Comparison of ENCODE assay signal across 8 mouse cellular contexts in genomic region chr4:136069954-136070353, GRCm38 (mm10). TPM values are rescaled to one million over a fixed set of nuclear protein-coding genes. Genes with fewer than 3 reads are reported as not detected.
DNase-seq lines count a peak whose midpoint lies in the region; ATAC-seq and TF ChIP-seq lines count a peak whose summit lies in the region.

No protein-coding gene starts in this region.

- H3K79me2 ChIP-seq in myocyte (ENCODE audit: control insufficient read depth, insufficient read depth): no peaks in the 10 kb centered on the region

- H3K27me3 ChIP-seq in embryonic facial prominence, embryonic 13.5 days: no peaks in the 10 kb centered on the region
- H3K27me3 ChIP-seq in kidney, adult 2 months (replicated peaks; ENCODE audit: control insufficient read depth, insufficient read depth, low read length): no peaks in the 10 kb centered on the region
- H3K27me3 ChIP-seq in limb, embryonic 15.5 days: no peaks in the 10 kb centered on the region
- H3K27me3 ChIP-seq in myocyte (ENCODE audit: control insufficient read depth, insufficient read depth, insufficient read length): no peaks in the 10 kb centered on the region
- H3K27me3 ChIP-seq in splenic B cell, adult 2 months (ENCODE audit: control insufficient read depth, insufficient read depth, low read length, poor library complexity, severe bottlenecking): no peaks in the 10 kb centered on the region

- DNase-seq in 416B (ENCODE audit: low read depth): peak; percentile 80
- peak; percentile 92 for DNase-seq in adrenal gland, postnatal 14 days
- peak; percentile 82 for DNase-seq in heart, adult 8-10 months (ENCODE audit: low spot score)
- peak; percentile 88 for DNase-seq in kidney, adult 2 months
- DNase-seq in splenic B cell, adult 2 months (ENCODE audit: low read depth, low spot score): peak; percentile 93

- peaks cover 21% of the 10 kb centered on the region for H3K4me1 ChIP-seq in embryonic facial prominence, embryonic 13.5 days
- no peaks in the 10 kb centered on the region; the same call in 1 of the 2 replicates for H3K4me1 ChIP-seq in kidney, adult 2 months (ENCODE audit: control insufficient read depth, insufficient read depth, low read length)
- H3K4me1 ChIP-seq in limb, embryonic 15.5 days: peaks cover 21% of the 10 kb centered on the region

- H3K27ac ChIP-seq in embryonic facial prominence, embryonic 13.5 days: peak overlapping the region; percentile 78
- no peak overlapping the region for H3K27ac ChIP-seq in kidney, adult 2 months (ENCODE audit: insufficient read depth, low read depth, low read length)
- peak overlapping the region; percentile 67; the same call in 1 of the 2 replicates for H3K27ac ChIP-seq in limb, embryonic 15.5 days

- no peaks in the 10 kb centered on the region for H3K9me3 ChIP-seq in embryonic facial prominence, embryonic 13.5 days
- no peaks in the 10 kb centered on the region for H3K9me3 ChIP-seq in limb, embryonic 15.5 days

- peak overlapping the region; percentile 41 for H3K4me2 ChIP-seq in embryonic facial prominence, embryonic 13.5 days
- no peak overlapping the region for H3K4me2 ChIP-seq in limb, embryonic 15.5 days
- H3K4me2 ChIP-seq in myocyte (ENCODE audit: low read depth): peak overlapping the region; percentile 38

- H3ac ChIP-seq in myocyte (ENCODE audit: control insufficient read depth, insufficient read length): no peak overlapping the region

- no peak for ATAC-seq in embryonic facial prominence, embryonic 13.5 days (ENCODE audit: insufficient number of reproducible peaks, insufficient read depth, low FRiP score, low TSS enrichment, low read depth)
- peak; percentile 71 for ATAC-seq in limb, embryonic 15.5 days (ENCODE audit: insufficient number of reproducible peaks, low FRiP score, low TSS enrichment, low read depth)

- no peak overlapping the region for H3K4me3 ChIP-seq in embryonic facial prominence, embryonic 13.5 days
- no peak overlapping the region for H3K4me3 ChIP-seq in kidney, adult 2 months (ENCODE audit: insufficient read depth, low read depth, low read length)
- H3K4me3 ChIP-seq in limb, embryonic 15.5 days: no peak overlapping the region
- no peak overlapping the region for H3K4me3 ChIP-seq in myocyte

- TF ChIP-seq POLR2A in kidney, adult 2 months (IDR thresholded peaks at IDR 0.05; ENCODE audit: low read depth, low read length): no peak
- TF ChIP-seq POLR2A in myocyte (IDR thresholded peaks at IDR 0.05; ENCODE audit: insufficient read length, low read depth): no peak

- peak overlapping the region; percentile 52 for H3K9ac ChIP-seq in embryonic facial prominence, embryonic 13.5 days
- H3K9ac ChIP-seq in limb, embryonic 15.5 days: no peak overlapping the region

- TF ChIP-seq CTCF in kidney, adult 2 months (conservative IDR thresholded peaks at IDR 0.05; ENCODE audit: insufficient read depth, insufficient read length, low read depth, low read length): peak; percentile 98

- under 1% methylated on average over 18 of the region's 18 CpGs for WGBS in embryonic facial prominence, embryonic 13.5 days
- 4% methylated on average over 18 of the region's 18 CpGs for WGBS in kidney, adult 2 months
- 2% methylated on average over 18 of the region's 18 CpGs for WGBS in limb, embryonic 15.5 days

- H3K36me3 ChIP-seq in embryonic facial prominence, embryonic 13.5 days: no peaks in the 10 kb centered on the region
- no peaks in the 10 kb centered on the region for H3K36me3 ChIP-seq in kidney, adult 2 months (ENCODE audit: control insufficient read depth, insufficient read depth, low read length)
- no peaks in the 10 kb centered on the region for H3K36me3 ChIP-seq in limb, embryonic 15.5 days
- no peaks in the 10 kb centered on the region for H3K36me3 ChIP-seq in myocyte (ENCODE audit: control insufficient read depth, insufficient read depth)
- no peaks in the 10 kb centered on the region for H3K36me3 ChIP-seq in splenic B cell, adult 2 months (ENCODE audit: control insufficient read depth, insufficient read depth, low read length, poor library complexity, severe bottlenecking)

TF ChIP-seq in myocyte, 11 proteins besides CTCF, POLR2A, EP300 and RAD21:
- TF ChIP-seq CEBPB (IDR thresholded peaks at IDR 0.05; ENCODE audit: insufficient read depth, poor library complexity, severe bottlenecking) (no peak), MYOG (IDR thresholded peaks at IDR 0.05; ENCODE audit: control insufficient read depth in 1 of 3, insufficient read depth in 1 of 3, insufficient read length in 2 of 3, low read depth in 2 of 3) (no peak), MYOD1 (IDR thresholded peaks at IDR 0.05; ENCODE audit: control insufficient read depth in 1 of 3, insufficient read length in 2 of 3, low read depth in 2 of 3) (no peak), POLR2AphosphoS2 (IDR thresholded peaks at IDR 0.05; ENCODE audit: insufficient read length, low read depth) (no peak), TCF3 (IDR thresholded peaks at IDR 0.05; ENCODE audit: insufficient read length, low read depth) (no peak), MAX (IDR thresholded peaks at IDR 0.05; ENCODE audit: low read depth) (no peak), USF1 (IDR thresholded peaks at IDR 0.05; ENCODE audit: low read depth) (no peak)

RNA-seq across cellular contexts. Expression of gene Rpl11, which starts 16.7 kb away (rescaled TPM):
- 722 and 781 TPM in 2 replicates for total RNA-seq in adrenal gland, postnatal 14 days (2021)
- 447 and 551 TPM in 2 replicates for polyA plus RNA-seq in embryonic facial prominence, embryonic 13.5 days (2015; fragmentation: Nextera tagmentation; extraction: Ambion mirVana)
- 100 to 1,000 TPM; 238 to 318 (median 274) TPM for total RNA-seq in heart, adult 8-10 months (2022)
- 232 and 292 TPM in 2 replicates for polyA plus RNA-seq in kidney, adult 2 months (2012; rRNA removed)
- 425 and 483 TPM in 2 replicates for polyA plus RNA-seq in limb, embryonic 15.5 days (2015; fragmentation: Nextera tagmentation; extraction: Ambion mirVana)
- polyA plus RNA-seq in myocyte (2012; fragmentation: generic; extraction: Trizol): 1,551 TPM

RNA-seq across cellular contexts. Expression of gene Eloa, which starts 48.4 kb away (rescaled TPM):
- total RNA-seq in adrenal gland, postnatal 14 days (2021): 42.6 and 42.7 TPM in 2 replicates
- 42.5 and 43.0 TPM in 2 replicates for polyA plus RNA-seq in embryonic facial prominence, embryonic 13.5 days (2015; fragmentation: Nextera tagmentation; extraction: Ambion mirVana)
- total RNA-seq in heart, adult 8-10 months (2022): 10 to 100 TPM; 32.2 to 33.9 (median 33.1) TPM
- 11.0 and 12.9 TPM in 2 replicates for polyA plus RNA-seq in kidney, adult 2 months (2012; rRNA removed)
- polyA plus RNA-seq in limb, embryonic 15.5 days (2015; fragmentation: Nextera tagmentation; extraction: Ambion mirVana): 47.0 and 47.7 TPM in 2 replicates
- 17.2 TPM for polyA plus RNA-seq in myocyte (2012; fragmentation: generic; extraction: Trizol)
